Mouse (Mus musculus): ENCODE measurements at regions not wholly inside any gene's neighbourhood (a gene's known extent, or its start where the extent isn't known, plus 50 kb on each side); places are given as distances from the start of the nearest gene placed in this dataset.

- TF ChIP-seq GATA1 (IDR thresholded peaks at IDR 0.05; ENCODE audit: borderline replicate concordance, low read length) = no peak
- no peak for TF ChIP-seq FLI1 (IDR thresholded peaks at IDR 0.05; ENCODE audit: low read length)
Measured at GRCm38 (mm10) chr4:110132061-110132460, 154.2 kb downstream of the Dmrta2 start.
